Mouse (Mus musculus) forebrain, embryonic 12.5 days (tissue): ENCODE data around the gene Sft2d2. TPM values are rescaled to one million over a fixed set of nuclear protein-coding genes. Genes with fewer than 3 reads are reported as not detected.

Source experiments
- ATAC-seq: fragments of 200-750 bp; cut with Nextera tagmentation; 2 replicates; pipeline ENCODE4 v1.8.0; 2017; ENCODE audit warnings: moderate TSS enrichment; ENCODE audit not compliant: low FRiP score
- H3K27ac ChIP-seq: fragments of 300-500 bp; sonication (generic); 2 replicates; pipeline ENCODE4 v1.5.1; 2016; ENCODE audit warnings: mild to moderate bottlenecking
- H3K27me3 ChIP-seq: fragments of 300-500 bp; sonication (generic); 2 replicates; pipeline ENCODE4 v1.6.1; 2016; ENCODE audit warnings: mild to moderate bottlenecking
- H3K36me3 ChIP-seq: fragments of 300-500 bp; sonication (generic); replicated peaks from 2 replicates; pipeline ENCODE4 v1.6.1; 2016; ENCODE audit warnings: mild to moderate bottlenecking
- H3K4me1 ChIP-seq: fragments of 300-500 bp; sonication (generic); 2 replicates; pipeline ENCODE4 v1.6.1; 2016
- H3K4me2 ChIP-seq: fragments of 300-500 bp; sonication (generic); 2 replicates; pipeline ENCODE4 v1.6.1; 2016; ENCODE audit warnings: mild to moderate bottlenecking, moderate library complexity
- H3K4me3 ChIP-seq: fragments of 300-500 bp; sonication (generic); replicated peaks from 2 replicates; pipeline ENCODE4 v1.5.1; 2016; ENCODE audit warnings: mild to moderate bottlenecking
- H3K9ac ChIP-seq: fragments of 300-500 bp; sonication (generic); 2 replicates; pipeline ENCODE4 v1.6.1; 2016; ENCODE audit warnings: mild to moderate bottlenecking
- H3K9me3 ChIP-seq: fragments of 300-500 bp; sonication (generic); 2 replicates; pipeline ENCODE4 v1.6.1; 2016
- WGBS: fragments of 180-500 bp; shearing (Covaris S2); methylation state at CpG from one replicate; pipeline ENCODE4 v1.1.7; 2016; 5-methylcytosine and 5-hydroxymethylcytosine counted together
- polyA plus RNA-seq: library from polyadenylated mRNA; unstranded; fragments of >200 nt; fragmentation: Nextera tagmentation; extraction: Ambion mirVana; gene quantifications from 2 replicates; pipeline ENCODE4 v1.2.1, GENCODE M21; 2016

Gene Sft2d2
- polyA plus RNA-seq, 1 experiment from 2014 or later, result 11.9 TPM

GRCm38 (mm10) chr1:165200748-165201147 is 6.5 kb upstream of the Sft2d2 start:
- 80% methylated on average over 8 of the region's 8 CpGs for WGBS

GRCm38 (mm10) chr1:165199639-165200038 is 5.4 kb upstream of the Sft2d2 start:
- H3K27me3 ChIP-seq, result peaks cover 5% of the 10 kb centered on the region
- 75% methylated on average over 3 of the region's 3 CpGs for WGBS

More at GRCm38 (mm10) chr1:165200748-165201147, 6.5 kb upstream of the Sft2d2 start:
- H3K4me3 ChIP-seq, result no peak overlapping the region
- H3K9ac ChIP-seq, result no peak overlapping the region
- no peaks in the 10 kb centered on the region for H3K36me3 ChIP-seq
- no peak for ATAC-seq
- no peaks in the 10 kb centered on the region for H3K9me3 ChIP-seq
- H3K4me1 ChIP-seq, result no peaks in the 10 kb centered on the region
- no peaks in the 10 kb centered on the region for H3K27me3 ChIP-seq
- no peak overlapping the region for H3K4me2 ChIP-seq
- H3K27ac ChIP-seq, result no peak overlapping the region

GRCm38 (mm10) chr1:165198951-165199350 is 4.7 kb upstream of the Sft2d2 start:
- peaks cover 5% of the 10 kb centered on the region for H3K27me3 ChIP-seq
- H3K9ac ChIP-seq, result no peak overlapping the region
- WGBS, result 67% methylated on average over 1 of the region's 1 CpGs
- H3K27ac ChIP-seq, result no peak overlapping the region
- no peaks in the 10 kb centered on the region for H3K36me3 ChIP-seq
- ATAC-seq, result no peak
- no peak overlapping the region for H3K4me3 ChIP-seq
- H3K4me2 ChIP-seq, result no peak overlapping the region
- no peaks in the 10 kb centered on the region for H3K9me3 ChIP-seq
- peaks cover 8% of the 10 kb centered on the region for H3K4me1 ChIP-seq

More at GRCm38 (mm10) chr1:165199639-165200038, 5.4 kb upstream of the Sft2d2 start:
- Histone ChIP-seq H3K4me3 (no peak overlapping the region), H3K4me1 (peaks cover 6% of the 10 kb centered on the region), H3K9me3 (no peaks in the 10 kb centered on the region), H3K9ac (no peak overlapping the region), H3K4me2 (no peak overlapping the region), H3K36me3 (no peaks in the 10 kb centered on the region), H3K27ac (no peak overlapping the region)
- no peak for ATAC-seq

GRCm38 (mm10) chr1:165197875-165198274 is 3.6 kb upstream of the Sft2d2 start:
- Histone ChIP-seq H3K27me3 (peaks cover 5% of the 10 kb centered on the region), H3K4me2 (no peak overlapping the region), H3K9me3 (no peaks in the 10 kb centered on the region), H3K27ac (no peak overlapping the region), H3K36me3 (no peaks in the 10 kb centered on the region), H3K4me1 (peaks cover 11% of the 10 kb centered on the region), H3K9ac (no peak overlapping the region), H3K4me3 (no peak overlapping the region)
- WGBS, result 80% methylated on average over 3 of the region's 3 CpGs
- ATAC-seq, result no peak

GRCm38 (mm10) chr1:165195396-165195960 is 1.2 kb upstream of the Sft2d2 start:
- 73% methylated on average over 3 of the region's 3 CpGs for WGBS
- Histone ChIP-seq H3K27ac (no peak overlapping the region), H3K9ac (no peak overlapping the region), H3K27me3 (peaks cover 5% of the 10 kb centered on the region), H3K36me3 (no peaks in the 10 kb centered on the region), H3K4me1 (peaks cover 11% of the 10 kb centered on the region), H3K4me2 (no peak overlapping the region), H3K9me3 (no peaks in the 10 kb centered on the region), H3K4me3 (no peak overlapping the region)
- ATAC-seq, result no peak

- no peaks in the 10 kb centered on the region for H3K36me3 ChIP-seq
- H3K27ac ChIP-seq, result no peak overlapping the region
- peak overlapping the region; percentile 75 for H3K4me3 ChIP-seq
- 13% methylated on average over 5 of the region's 5 CpGs for WGBS
- peak overlapping the region; percentile 60 for H3K9ac ChIP-seq
- peak overlapping the region; percentile 91 for H3K4me2 ChIP-seq
- peaks cover 11% of the 10 kb centered on the region for H3K4me1 ChIP-seq
- H3K9me3 ChIP-seq, result no peaks in the 10 kb centered on the region
- peaks cover 5% of the 10 kb centered on the region for H3K27me3 ChIP-seq
- no peak; the same call in 1 of the 2 replicates for ATAC-seq
These were observed 400 bp upstream of the Sft2d2 start for GRCm38 (mm10) chr1:165194662-165195013.

- Histone ChIP-seq H3K9ac (peak overlapping the region; percentile 60), H3K4me3 (peak overlapping the region; percentile 75), H3K27me3 (peaks cover 5% of the 10 kb centered on the region), H3K9me3 (no peaks in the 10 kb centered on the region), H3K36me3 (no peaks in the 10 kb centered on the region), H3K4me2 (peak overlapping the region; percentile 91), H3K27ac (peak overlapping the region; percentile 50; the same call in 1 of the 2 replicates), H3K4me1 (peaks cover 11% of the 10 kb centered on the region)
- no peak for ATAC-seq
- 16% methylated on average over 7 of the region's 7 CpGs for WGBS
These were observed 812 bp downstream of the Sft2d2 start for GRCm38 (mm10) chr1:165193426-165193825.

GRCm38 (mm10) chr1:165192714-165193264 is 1.4 kb downstream of the Sft2d2 start:
- Histone ChIP-seq H3K27ac (no peak overlapping the region), H3K9ac (no peak overlapping the region), H3K4me1 (peaks cover 13% of the 10 kb centered on the region), H3K4me2 (no peak overlapping the region), H3K36me3 (no peaks in the 10 kb centered on the region), H3K27me3 (peaks cover 5% of the 10 kb centered on the region), H3K9me3 (no peaks in the 10 kb centered on the region), H3K4me3 (no peak overlapping the region)
- WGBS, result 83% methylated on average over 10 of the region's 10 CpGs
- ATAC-seq, result no peak

GRCm38 (mm10) chr1:165192102-165192501 is 2.1 kb downstream of the Sft2d2 start:
- WGBS, result 80% methylated on average over 4 of the region's 4 CpGs
- peaks cover 19% of the 10 kb centered on the region for H3K4me1 ChIP-seq
- H3K9ac ChIP-seq, result no peak overlapping the region
- H3K27me3 ChIP-seq, result peaks cover 5% of the 10 kb centered on the region
- ATAC-seq, result no peak
- no peak overlapping the region for H3K4me3 ChIP-seq
- H3K4me2 ChIP-seq, result no peak overlapping the region
- no peaks in the 10 kb centered on the region for H3K9me3 ChIP-seq
- no peak overlapping the region for H3K27ac ChIP-seq
- H3K36me3 ChIP-seq, result no peaks in the 10 kb centered on the region

GRCm38 (mm10) chr1:165191611-165192010 is 2.6 kb downstream of the Sft2d2 start:
- Histone ChIP-seq H3K4me1 (peaks cover 19% of the 10 kb centered on the region), H3K27ac (no peak overlapping the region), H3K9me3 (no peaks in the 10 kb centered on the region), H3K36me3 (no peaks in the 10 kb centered on the region), H3K4me2 (no peak overlapping the region), H3K27me3 (peaks cover 5% of the 10 kb centered on the region), H3K9ac (no peak overlapping the region), H3K4me3 (no peak overlapping the region)
- 58% methylated on average over 13 of the region's 13 CpGs for WGBS
- ATAC-seq, result no peak

- Histone ChIP-seq H3K4me1 (peaks cover 19% of the 10 kb centered on the region), H3K27ac (no peak overlapping the region), H3K9me3 (no peaks in the 10 kb centered on the region), H3K9ac (no peak overlapping the region), H3K36me3 (no peaks in the 10 kb centered on the region), H3K27me3 (peaks cover 5% of the 10 kb centered on the region), H3K4me2 (no peak overlapping the region), H3K4me3 (no peak overlapping the region)
- ATAC-seq, result no peak
- WGBS, result 91% methylated on average over 10 of the region's 10 CpGs
These were observed 3.5 kb downstream of the Sft2d2 start for GRCm38 (mm10) chr1:165190571-165191273.

- 73% methylated on average over 6 of the region's 6 CpGs for WGBS
- Histone ChIP-seq H3K27me3 (no peaks in the 10 kb centered on the region; the same call in 1 of the 2 replicates), H3K9ac (no peak overlapping the region), H3K36me3 (no peaks in the 10 kb centered on the region), H3K27ac (no peak overlapping the region), H3K9me3 (no peaks in the 10 kb centered on the region), H3K4me2 (no peak overlapping the region), H3K4me3 (no peak overlapping the region), H3K4me1 (peaks cover 18% of the 10 kb centered on the region)
- no peak for ATAC-seq
These were observed 4.2 kb downstream of the Sft2d2 start for GRCm38 (mm10) chr1:165190068-165190467.
